Mouse (Mus musculus) frontal cortex, adult 2 months (tissue): Measurements from ENCODE around the gene Adamtsl5. TPM values are rescaled to one million over a fixed set of nuclear protein-coding genes. Genes with fewer than 3 reads are reported as not detected.

Source experiments
- DNase-seq, 2 experiments: peaks; one replicate each; pipeline ENCODE4 v3.0.0; 2022; ENCODE audit warnings: low spot score in 1 of 2; ENCODE audit errors: extremely low spot score in 1 of 2
- polyA plus RNA-seq: library from polyadenylated mRNA; depleted of rRNA; stranded (reverse); fragments of >200 nt; gene quantifications from 2 replicates; pipeline ENCODE4 v1.2.3, GENCODE M21; 2012; rRNA removed

The Adamtsl5 gene
- polyA plus RNA-seq, 1 experiment = 5.6 TPM

GRCm38 (mm10) chr10:80298571-80299281, 49.5 kb downstream of the Adamtsl5 start:
- peak; percentile 83 to 93 for DNase-seq

- DNase-seq = no peak
Measured at GRCm38 (mm10) chr10:80297526-80298133, 50.6 kb downstream of the Adamtsl5 start.

DNA sequence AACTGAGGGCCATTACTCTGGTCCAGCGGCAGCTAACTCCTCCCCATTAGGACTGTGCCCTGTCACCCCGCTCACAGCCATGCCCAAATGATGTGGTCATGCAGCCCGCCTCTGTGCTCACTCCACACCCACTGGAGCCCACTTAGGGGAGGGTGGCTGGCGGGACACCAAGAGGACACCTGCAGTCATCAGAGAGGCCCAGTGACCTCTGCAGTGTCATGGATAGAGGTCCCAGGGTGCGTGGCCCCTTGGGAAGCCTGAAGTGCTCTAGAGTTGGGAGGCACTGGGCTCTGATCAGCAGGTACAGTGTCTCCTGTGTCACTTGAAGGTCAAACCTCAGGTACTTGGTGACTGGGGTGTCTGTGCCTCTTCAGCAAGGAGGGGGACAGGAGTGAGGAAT, 51.4 kb downstream of the Adamtsl5 start:
- DNase-seq = no peak

GRCm38 (mm10) chr10:80295618-80296425, 52.4 kb downstream of the Adamtsl5 start, which contains the start of gene Apc2:
Apc2 (plus strand) TSS chr10:80295977.
- peak; percentile 74 to 79 for DNase-seq

GRCm38 (mm10) chr10:80294788-80295303, 53.4 kb downstream of the Adamtsl5 start:
- DNase-seq = no peak

GRCm38 (mm10) chr10:80294311-80294710, 53.9 kb downstream of the Adamtsl5 start:
- no peak for DNase-seq

DNA sequence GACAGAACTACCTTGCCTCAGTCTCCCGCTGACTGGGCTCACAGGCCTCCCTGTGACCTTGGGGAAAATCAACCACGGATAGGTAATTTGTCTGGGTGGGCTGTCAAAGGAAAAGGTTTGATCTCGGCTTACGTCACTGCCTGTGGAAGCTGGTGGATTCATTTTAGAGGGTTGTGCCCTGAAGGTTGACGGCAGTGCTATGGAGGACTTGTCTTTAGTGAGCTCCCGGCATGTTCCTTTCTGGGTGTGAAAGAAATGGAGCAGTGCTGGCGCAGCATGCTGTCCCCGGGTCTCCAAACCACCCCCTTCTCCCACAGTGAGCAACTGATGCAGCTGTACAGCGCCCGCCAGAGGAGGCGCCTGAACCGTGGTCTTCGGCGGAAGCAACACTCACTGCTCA, 54.9 kb downstream of the Adamtsl5 start:
- no peak for DNase-seq

DNA sequence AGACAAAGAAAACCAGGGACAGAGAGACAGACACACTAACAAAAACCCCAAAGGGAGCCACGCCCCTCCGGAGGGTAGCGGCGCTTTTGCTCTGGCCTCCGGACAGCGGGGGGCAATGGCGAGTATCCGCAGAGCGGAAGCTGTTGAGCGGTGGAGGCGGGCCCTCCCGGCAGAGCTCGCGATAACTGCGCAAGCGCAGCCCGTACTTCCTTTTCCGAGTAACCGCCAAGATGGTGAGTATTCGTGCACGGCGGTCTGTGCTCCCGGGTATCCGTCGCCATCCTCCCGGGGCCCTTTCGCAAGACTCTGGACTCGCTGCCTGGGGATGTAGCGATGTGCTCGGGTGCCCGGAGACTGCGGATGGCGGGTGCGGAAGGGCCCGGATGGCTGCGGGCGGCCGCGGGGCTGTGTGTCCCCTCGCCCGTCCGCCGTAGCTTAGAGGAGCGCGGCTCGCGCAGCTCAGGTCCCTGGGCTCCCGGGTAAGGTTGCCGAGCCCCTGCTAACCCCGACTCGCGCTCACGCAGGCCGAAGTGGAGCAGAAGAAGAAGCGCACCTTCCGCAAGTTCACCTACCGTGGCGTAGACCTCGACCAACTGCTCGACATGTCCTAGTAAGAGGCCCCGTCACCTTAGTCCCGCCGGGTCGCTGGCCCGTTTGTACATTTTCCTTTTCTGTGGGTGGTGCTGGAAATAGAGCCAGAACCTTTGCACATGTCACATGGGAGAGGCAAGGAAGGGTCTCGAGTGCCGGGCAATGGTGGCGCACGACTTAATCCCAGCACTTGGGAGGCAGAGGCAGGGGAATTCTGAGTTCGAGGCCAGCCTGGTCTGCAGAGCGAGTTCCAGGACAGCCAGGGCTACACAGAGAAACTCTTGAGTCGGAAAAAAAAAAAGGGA, 55.7 kb downstream of the Adamtsl5 start, which contains the start of gene Rps15:
TSS of gene Rps15 (plus strand) at position 203 of the 896 bp plus-strand sequence.
- peak; percentile 85 to 95 for DNase-seq

Other genes starting within 250 kb of the Adamtsl5 start
- gene Sbno2, start 242.8 kb downstream of the Adamtsl5 start, polyA plus RNA-seq = 26.6 TPM in 2 replicates
- 93.8 and 96.3 TPM in 2 replicates for gene Stk11, start 232.6 kb downstream of the Adamtsl5 start, polyA plus RNA-seq
- gene Atp5d, start 209.8 kb downstream of the Adamtsl5 start, polyA plus RNA-seq = 606 and 673 TPM in 2 replicates
- 252 and 288 TPM in 2 replicates for gene Cbarp, start 207.6 kb downstream of the Adamtsl5 start, polyA plus RNA-seq
- 36.5 and 43.7 TPM in 2 replicates for gene Midn, start 200.1 kb downstream of the Adamtsl5 start, polyA plus RNA-seq
- 212 and 226 TPM in 2 replicates for gene Cirbp, start 182.4 kb downstream of the Adamtsl5 start, polyA plus RNA-seq
- gene 1600002K03Rik, start 175.5 kb downstream of the Adamtsl5 start, polyA plus RNA-seq = 14.3 and 15.8 TPM in 2 replicates
- 8.2 and 10.2 TPM in 2 replicates for gene Efna2, start 168.9 kb downstream of the Adamtsl5 start, polyA plus RNA-seq
- 32.4 and 37.9 TPM in 2 replicates for gene Mum1, start 122.0 kb downstream of the Adamtsl5 start, polyA plus RNA-seq
- gene Ndufs7, start 99.3 kb downstream of the Adamtsl5 start, polyA plus RNA-seq = 380 and 448 TPM in 2 replicates
- 29.1 and 31.9 TPM in 2 replicates for gene Gamt, start 87.4 kb downstream of the Adamtsl5 start, polyA plus RNA-seq
- gene Dazap1, start 86.9 kb downstream of the Adamtsl5 start, polyA plus RNA-seq = 76.6 and 86.3 TPM in 2 replicates
- gene Rps15, start 56.0 kb downstream of the Adamtsl5 start, polyA plus RNA-seq = 2,217 and 2,507 TPM in 2 replicates
- 46.2 and 52.2 TPM in 2 replicates for gene Apc2, start 52.4 kb downstream of the Adamtsl5 start, polyA plus RNA-seq
- 41.6 and 44.3 TPM in 2 replicates for gene 2310011J03Rik, start 27.9 kb downstream of the Adamtsl5 start, polyA plus RNA-seq
- gene Pcsk4, start 18.9 kb downstream of the Adamtsl5 start, polyA plus RNA-seq = 9.4 TPM in 2 replicates
- gene Reep6, start 18.5 kb downstream of the Adamtsl5 start, polyA plus RNA-seq = 4.9 and 6.0 TPM in 2 replicates
- 24.9 and 33.3 TPM in 2 replicates for gene Plk5, start 8.0 kb upstream of the Adamtsl5 start, polyA plus RNA-seq
- 17.2 and 17.7 TPM in 2 replicates for gene Mex3d, start 39.2 kb upstream of the Adamtsl5 start, polyA plus RNA-seq
- 200 and 215 TPM in 2 replicates for gene Mbd3, start 51.1 kb upstream of the Adamtsl5 start, polyA plus RNA-seq
- gene Uqcr11, start 58.4 kb upstream of the Adamtsl5 start, polyA plus RNA-seq = 1,306 and 1,773 TPM in 2 replicates
- gene Tcf3, start 85.2 kb upstream of the Adamtsl5 start, polyA plus RNA-seq = 33.5 and 34.2 TPM in 2 replicates
- 0.02 and 0.04 TPM in 2 replicates for gene Onecut3, start 146.4 kb upstream of the Adamtsl5 start, polyA plus RNA-seq
- 0.22 and 0.25 TPM in 2 replicates for gene Atp8b3, start 190.7 kb upstream of the Adamtsl5 start, polyA plus RNA-seq
- gene Rexo1, start 213.1 kb upstream of the Adamtsl5 start, polyA plus RNA-seq = 45.5 and 49.0 TPM in 2 replicates
- gene Klf16, start 228.9 kb upstream of the Adamtsl5 start, polyA plus RNA-seq = 37.9 and 41.5 TPM in 2 replicates
- 253 and 271 TPM in 2 replicates for gene Abhd17a, start 241.9 kb upstream of the Adamtsl5 start, polyA plus RNA-seq